Mouse (Mus musculus): Measurements from ENCODE around the gene Ciz1. TPM values are rescaled to one million over a fixed set of nuclear protein-coding genes. Genes with fewer than 3 reads are reported as not detected.

Ciz1 gene
- polyA plus RNA-seq, 1 experiment from 2014 or later: 53.7 TPM

- H3K27ac ChIP-seq: peak overlapping the region; percentile 89
- H3K4me3 ChIP-seq: no peak overlapping the region
- whole genome bisulfite sequencing: 48% methylated on average over 7 of the region's 7 CpGs
Observed at GRCm38 (mm10) chr2:32322754-32323741, 29.1 kb upstream of the Ciz1 start.

GRCm38 (mm10) chr2:32324322-32324721, 27.8 kb upstream of the Ciz1 start:
- no peak for ATAC-seq (ENCODE audit: low FRiP score)
- WGBS: 55% methylated on average over 4 of the region's 4 CpGs
- H3K9ac ChIP-seq: no peak overlapping the region
- no peak overlapping the region for H3K4me2 ChIP-seq
- H3K4me1 ChIP-seq (replicated peaks): peaks cover 37% of the 10 kb centered on the region
- H3K4me3 ChIP-seq: no peak overlapping the region
- peaks cover 15% of the 10 kb centered on the region for H3K27me3 ChIP-seq
- H3K9me3 ChIP-seq: no peaks in the 10 kb centered on the region
- H3K36me3 ChIP-seq: peaks cover 27% of the 10 kb centered on the region
- no peak overlapping the region for H3K27ac ChIP-seq

More at GRCm38 (mm10) chr2:32322754-32323741, 29.1 kb upstream of the Ciz1 start:
- H3K27me3 ChIP-seq: peaks cover 25% of the 10 kb centered on the region
- ATAC-seq (ENCODE audit: low FRiP score): peak; percentile 74
- peaks cover 40% of the 10 kb centered on the region for H3K4me1 ChIP-seq (replicated peaks)
- 0 out of 2 replicates have a peak overlapping the region, but pooled peaks have one; percentile 31 for H3K9ac ChIP-seq
- peaks cover 28% of the 10 kb centered on the region for H3K36me3 ChIP-seq
- H3K9me3 ChIP-seq: no peaks in the 10 kb centered on the region
- H3K4me2 ChIP-seq: peak overlapping the region; percentile 35

GRCm38 (mm10) chr2:32325342-32325741, 26.8 kb upstream of the Ciz1 start:
- peaks cover 6% of the 10 kb centered on the region; the same call in 1 of the 2 replicates for H3K27me3 ChIP-seq
- no peak overlapping the region for H3K4me2 ChIP-seq
- 0 out of 2 replicates have a peak overlapping the region, but pooled peaks have one; percentile 23 for H3K27ac ChIP-seq
- no peak for ATAC-seq (ENCODE audit: low FRiP score)
- H3K36me3 ChIP-seq: peaks cover 20% of the 10 kb centered on the region
- H3K9me3 ChIP-seq: no peaks in the 10 kb centered on the region
- peaks cover 36% of the 10 kb centered on the region for H3K4me1 ChIP-seq (replicated peaks)
- H3K4me3 ChIP-seq: no peak overlapping the region
- no peak overlapping the region for H3K9ac ChIP-seq
- 73% methylated on average over 7 of the region's 7 CpGs for WGBS

- 82% methylated on average over 4 of the region's 4 CpGs for WGBS
- H3K27ac ChIP-seq: no peak overlapping the region
- no peak overlapping the region for H3K4me3 ChIP-seq
- H3K36me3 ChIP-seq: peaks cover 30% of the 10 kb centered on the region
- peaks cover 29% of the 10 kb centered on the region for H3K4me1 ChIP-seq (replicated peaks)
- no peaks in the 10 kb centered on the region for H3K9me3 ChIP-seq
- H3K4me2 ChIP-seq: no peak overlapping the region
- ATAC-seq (ENCODE audit: low FRiP score): no peak
- H3K9ac ChIP-seq: no peak overlapping the region
- no peaks in the 10 kb centered on the region; the same call in 1 of the 2 replicates for H3K27me3 ChIP-seq
Observed at GRCm38 (mm10) chr2:32327200-32327599, 24.9 kb upstream of the Ciz1 start.

- Histone ChIP-seq H3K9me3 (no peaks in the 10 kb centered on the region), H3K27ac (no peak overlapping the region), H3K4me1 (replicated peaks) (peaks cover 13% of the 10 kb centered on the region), H3K36me3 (peaks cover 42% of the 10 kb centered on the region), H3K27me3 (no peaks in the 10 kb centered on the region; the same call in 1 of the 2 replicates), H3K4me3 (no peak overlapping the region), H3K9ac (peak overlapping the region; percentile 39), H3K4me2 (no peak overlapping the region)
- no peak for ATAC-seq (ENCODE audit: low FRiP score)
- WGBS: 14% methylated on average over 13 of the region's 13 CpGs
Observed at GRCm38 (mm10) chr2:32328911-32329460, 23.1 kb upstream of the Ciz1 start.

- no peaks in the 10 kb centered on the region; the same call in 1 of the 2 replicates for H3K27me3 ChIP-seq
- H3K36me3 ChIP-seq: peaks cover 45% of the 10 kb centered on the region
- H3K27ac ChIP-seq: no peak overlapping the region
- peaks cover 13% of the 10 kb centered on the region for H3K4me1 ChIP-seq (replicated peaks)
- H3K9ac ChIP-seq: peak overlapping the region; percentile 39
- no peaks in the 10 kb centered on the region for H3K9me3 ChIP-seq
- no peak overlapping the region for H3K4me2 ChIP-seq
- WGBS: 44% methylated on average over 6 of the region's 6 CpGs
- no peak overlapping the region for H3K4me3 ChIP-seq
- no peak for ATAC-seq (ENCODE audit: low FRiP score)
Observed at GRCm38 (mm10) chr2:32329531-32329930, 22.6 kb upstream of the Ciz1 start.

- no peak for ATAC-seq (ENCODE audit: low FRiP score)
- H3K9ac ChIP-seq: no peak overlapping the region
- 87% methylated on average over 5 of the region's 5 CpGs for WGBS
- H3K4me1 ChIP-seq (replicated peaks): peaks cover 13% of the 10 kb centered on the region
- H3K27ac ChIP-seq: no peak overlapping the region
- H3K4me2 ChIP-seq: no peak overlapping the region
- no peak overlapping the region for H3K4me3 ChIP-seq
- peaks cover 68% of the 10 kb centered on the region for H3K36me3 ChIP-seq
- H3K9me3 ChIP-seq: no peaks in the 10 kb centered on the region
- peaks cover 12% of the 10 kb centered on the region for H3K27me3 ChIP-seq
Observed at GRCm38 (mm10) chr2:32332159-32332558, 20.0 kb upstream of the Ciz1 start.

GRCm38 (mm10) chr2:32335888-32336287, 16.2 kb upstream of the Ciz1 start:
- WGBS: 50% methylated on average over 15 of the region's 15 CpGs
- H3K36me3 ChIP-seq: peaks cover 91% of the 10 kb centered on the region
- H3K4me3 ChIP-seq: no peak overlapping the region
- no peaks in the 10 kb centered on the region for H3K9me3 ChIP-seq
- no peak overlapping the region for H3K27ac ChIP-seq
- no peak for ATAC-seq (ENCODE audit: low FRiP score)
- H3K9ac ChIP-seq: no peak overlapping the region
- no peak overlapping the region for H3K4me2 ChIP-seq
- H3K27me3 ChIP-seq: peaks cover 21% of the 10 kb centered on the region
- no peaks in the 10 kb centered on the region for H3K4me1 ChIP-seq (replicated peaks)

- Histone ChIP-seq H3K4me2 (no peak overlapping the region), H3K4me3 (no peak overlapping the region), H3K4me1 (replicated peaks) (peaks cover 22% of the 10 kb centered on the region), H3K36me3 (peaks cover 61% of the 10 kb centered on the region), H3K9ac (no peak overlapping the region), H3K27me3 (peaks cover 21% of the 10 kb centered on the region), H3K27ac (no peak overlapping the region), H3K9me3 (no peaks in the 10 kb centered on the region)
- WGBS: 39% methylated on average over 26 of the region's 26 CpGs
- ATAC-seq (ENCODE audit: low FRiP score): no peak
Observed at GRCm38 (mm10) chr2:32339912-32340642, 12.1 kb upstream of the Ciz1 start.

- Histone ChIP-seq H3K4me1 (replicated peaks) (peaks cover 23% of the 10 kb centered on the region), H3K27me3 (peaks cover 16% of the 10 kb centered on the region), H3K9ac (no peak overlapping the region), H3K4me3 (no peak overlapping the region), H3K4me2 (no peak overlapping the region), H3K36me3 (peaks cover 52% of the 10 kb centered on the region), H3K9me3 (no peaks in the 10 kb centered on the region), H3K27ac (no peak overlapping the region)
- 85% methylated on average over 13 of the region's 13 CpGs for WGBS
- ATAC-seq (ENCODE audit: low FRiP score): no peak
Observed at GRCm38 (mm10) chr2:32340836-32341633, 11.1 kb upstream of the Ciz1 start.

GRCm38 (mm10) chr2:32341634-32341939, 10.5 kb upstream of the Ciz1 start:
- ATAC-seq (ENCODE audit: low FRiP score): no peak
- no peak overlapping the region for H3K4me2 ChIP-seq
- no peak overlapping the region for H3K4me3 ChIP-seq
- H3K36me3 ChIP-seq: peaks cover 47% of the 10 kb centered on the region
- no peak overlapping the region for H3K9ac ChIP-seq
- no peak overlapping the region for H3K27ac ChIP-seq
- H3K9me3 ChIP-seq: no peaks in the 10 kb centered on the region
- peaks cover 23% of the 10 kb centered on the region for H3K4me1 ChIP-seq (replicated peaks)
- WGBS: 80% methylated on average over 4 of the region's 4 CpGs
- H3K27me3 ChIP-seq: peaks cover 13% of the 10 kb centered on the region
